Mouse (Mus musculus) left cerebral cortex, postnatal 25 days (tissue): ENCODE results near the gene Zfp420. TPM values are rescaled to one million over a fixed set of nuclear protein-coding genes. Genes with fewer than 3 reads are reported as not detected.

Source experiments
- microRNA-seq, 2 experiments: library from miRNA; unstranded; fragments of <30 nt; microRNA quantifications; one replicate each; pipeline ENCODE4 v1.2.0; 2022
- total RNA-seq, 2 experiments: library from RNA; stranded (reverse); gene quantifications; 2 replicates each; pipeline ENCODE4 v1.2.3; 2021

Gene Zfp420
- total RNA-seq, 2 experiments from 2014 or later, result 14.2 to 14.4 TPM

Small RNAs within 50 kb of the gene (microRNA-seq; reads per million reads assigned to microRNA genes)
- 0.25 to 2.4 reads per million in 2 experiments for gene Mir7668

Other genes starting within 250 kb of the Zfp420 start
- under 1 TPM in 1 of 2 experiments, not detected in 1; 0.30 TPM for gene Catsperg2, start 132.9 kb upstream of the Zfp420 start, total RNA-seq
- 10 to 100 TPM; 15.7 to 17.6 TPM for gene Zfp84, start 91.4 kb upstream of the Zfp420 start, total RNA-seq
- gene Zfp30, start 76.0 kb upstream of the Zfp420 start, total RNA-seq, result 10 to 100 TPM; 10.6 to 11.9 TPM
- 10 to 100 TPM; 22.2 to 22.4 TPM for gene Zfp790, start 43.9 kb upstream of the Zfp420 start, total RNA-seq
- 10 to 100 TPM; 18.6 to 25.6 TPM for gene Zfp940, start 6.3 kb upstream of the Zfp420 start, total RNA-seq
- gene Zfp27, start 46.6 kb downstream of the Zfp420 start, total RNA-seq, result 10 to 100 TPM; 18.5 to 21.6 TPM
- 1 to 10 TPM; 8.0 to 8.8 TPM for gene Zfp383, start 48.2 kb downstream of the Zfp420 start, total RNA-seq
- 10 to 100 TPM; 16.7 to 17.9 TPM for gene Zfp74, start 94.1 kb downstream of the Zfp420 start, total RNA-seq
- gene Zfp568, start 124.0 kb downstream of the Zfp420 start, total RNA-seq, result 1 to 10 TPM; 3.8 to 6.4 TPM
- 1 to 10 TPM; 7.2 to 8.5 TPM for gene Zfp14, start 191.4 kb downstream of the Zfp420 start, total RNA-seq
- gene Zfp82, start 212.9 kb downstream of the Zfp420 start, total RNA-seq, result 1 to 10 TPM; 5.0 to 5.1 TPM
- gene Gm26920, start 230.4 kb downstream of the Zfp420 start, total RNA-seq, result not detected
- gene Zfp566, start 230.5 kb downstream of the Zfp420 start, total RNA-seq, result 1 to 10 TPM; 7.2 to 7.5 TPM
- gene Zfp260, start 234.8 kb downstream of the Zfp420 start, total RNA-seq, result 10 to 100 TPM; 64.5 to 64.6 TPM